Mouse (Mus musculus) bone marrow, adult 2 months (tissue): ENCODE results near the gene Vps53. TPM values are rescaled to one million over a fixed set of nuclear protein-coding genes. Genes with fewer than 3 reads are reported as not detected.
"Not testable (repeated sequence)": the region's sequence is repeated elsewhere in the genome, so short reads cannot be mapped to it uniquely, and the experiment has no call there.

Experiments
- H3K27ac ChIP-seq: fragments of 200-500 bp; 2 replicates; pipeline ENCODE4 v1.5.1; 2012; ENCODE audit warnings: low read depth, mild to moderate bottlenecking, control low read depth, inconsistent platforms, low read length; ENCODE audit not compliant: control insufficient read depth, poor library complexity, insufficient read depth
- H3K4me1 ChIP-seq: fragments of 200-500 bp; 2 replicates; pipeline ENCODE4 v1.6.1; 2011; ENCODE audit warnings: low read length; ENCODE audit not compliant: control insufficient read depth, insufficient read depth
- H3K4me3 ChIP-seq: fragments of 200-500 bp; replicated peaks from 2 replicates; pipeline ENCODE3; 2011; ENCODE audit warnings: mild to moderate bottlenecking, low read depth, low read length, control low read depth; ENCODE audit not compliant: control insufficient read depth
- CTCF ChIP-seq: fragments of 200-500 bp; IDR thresholded peaks from 2 replicates; pipeline ENCODE4 v1.5.1; 2011; ENCODE audit warnings: low read length, control low read depth; ENCODE audit not compliant: control insufficient read depth, insufficient read depth
- POLR2A ChIP-seq: fragments of 200-500 bp; IDR thresholded peaks from 2 replicates; pipeline ENCODE4 v1.6.1; 2011; ENCODE audit warnings: low read depth, mild to moderate bottlenecking, control low read depth, low read length, borderline replicate concordance; ENCODE audit not compliant: control insufficient read depth
- WGBS: fragments of 180-500 bp; shearing (Covaris S2); methylation state at CpG from one replicate; pipeline ENCODE4 v1.1.7; 2018; 5-methylcytosine and 5-hydroxymethylcytosine counted together
- polyA plus RNA-seq: library from polyadenylated mRNA; stranded (reverse); fragments of >200 nt; gene quantifications from 2 replicates; pipeline ENCODE4 v1.2.4, GENCODE M21; 2011; ENCODE audit warnings: low replicate concordance; ENCODE audit not compliant: missing spikeins, insufficient read depth, insufficient read length

Vps53 gene
- polyA plus RNA-seq, 1 experiment = 27.0 TPM

DNA sequence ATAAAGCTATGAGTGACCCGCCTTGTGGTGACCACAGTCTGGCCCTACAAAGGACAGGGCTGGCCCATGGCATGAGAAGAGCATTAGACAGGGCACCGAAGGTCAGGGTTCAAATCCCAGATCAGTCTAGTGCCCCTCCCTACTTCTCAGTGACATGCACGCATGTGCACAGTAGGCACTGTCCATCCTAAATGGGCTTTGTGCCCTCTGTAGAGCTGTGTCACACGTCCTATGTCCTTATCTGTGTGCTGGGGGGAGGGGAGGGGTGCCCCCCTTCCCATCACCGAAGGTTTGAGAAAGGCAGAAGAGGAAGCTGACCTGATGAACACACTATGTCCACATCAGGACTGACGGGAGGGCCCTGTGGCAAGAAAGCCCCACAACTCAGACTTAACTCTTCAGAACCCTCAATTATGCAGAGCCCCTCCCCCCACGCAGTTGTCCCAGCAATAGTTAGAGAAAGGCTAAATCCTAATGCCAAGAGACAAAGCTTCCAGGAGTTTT is 154.3 kb downstream of the Vps53 start:
- Histone ChIP-seq H3K4me3 (peak overlapping the region; percentile 67), H3K27ac (peak overlapping the region; percentile 60; the same call in 1 of the 2 replicates), H3K4me1 (no peaks in the 10 kb centered on the region; the same call in 1 of the 2 replicates)
- WGBS = 37% methylated on average over 7 of the region's 7 CpGs
- TF ChIP-seq CTCF (no peak), POLR2A (no peak)

DNA sequence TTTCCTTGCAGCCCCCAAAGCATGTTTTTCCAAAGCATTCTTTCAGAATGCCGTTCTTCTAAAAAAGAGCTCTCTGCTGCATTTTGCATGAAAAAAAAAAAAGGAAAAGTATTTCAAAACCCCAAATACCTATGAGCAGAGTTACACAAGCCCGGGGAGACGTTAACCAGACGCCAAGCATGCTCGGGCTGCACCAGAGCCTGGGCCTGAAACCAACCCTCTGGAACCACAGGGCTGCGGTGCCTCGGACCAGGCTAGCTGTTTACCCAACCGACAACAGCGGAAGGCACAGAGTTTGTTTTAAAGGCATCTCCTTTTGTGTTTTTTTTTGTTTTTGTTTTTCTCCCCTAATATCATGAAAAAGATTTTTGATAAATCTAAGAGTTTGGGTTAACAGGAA is 158.5 kb downstream of the Vps53 start:
- no peak overlapping the region for H3K27ac ChIP-seq
- H3K4me1 ChIP-seq = no peaks in the 10 kb centered on the region; the same call in 1 of the 2 replicates
- H3K4me3 ChIP-seq = no peak overlapping the region
- no peak for TF ChIP-seq CTCF
- WGBS = 38% methylated on average over 9 of the region's 9 CpGs

DNA sequence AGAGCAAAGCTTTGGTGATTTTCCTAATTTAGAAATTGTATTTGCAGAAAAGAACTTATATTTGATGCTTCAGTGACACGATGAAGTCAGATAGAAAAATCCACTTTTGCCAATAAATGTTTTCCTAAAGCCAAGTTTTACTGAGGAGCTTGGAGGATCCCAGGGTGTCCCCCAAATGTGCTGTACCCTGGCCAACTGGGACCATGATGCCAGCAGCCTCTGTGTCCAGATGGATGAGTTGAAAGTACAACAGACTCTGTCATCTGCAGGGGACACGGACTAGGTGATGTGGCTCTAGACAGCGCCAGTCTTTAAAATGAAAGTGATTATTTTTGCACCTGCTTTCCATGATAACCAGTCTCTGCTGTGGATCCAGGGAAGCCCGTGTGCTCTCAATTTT is 159.6 kb downstream of the Vps53 start:
- WGBS = 82% methylated on average over 4 of the region's 4 CpGs
- Histone ChIP-seq H3K4me3 (no peak overlapping the region), H3K27ac (no peak overlapping the region), H3K4me1 (no peaks in the 10 kb centered on the region; the same call in 1 of the 2 replicates)
- no peak for TF ChIP-seq POLR2A
- TF ChIP-seq CTCF = no peak

DNA sequence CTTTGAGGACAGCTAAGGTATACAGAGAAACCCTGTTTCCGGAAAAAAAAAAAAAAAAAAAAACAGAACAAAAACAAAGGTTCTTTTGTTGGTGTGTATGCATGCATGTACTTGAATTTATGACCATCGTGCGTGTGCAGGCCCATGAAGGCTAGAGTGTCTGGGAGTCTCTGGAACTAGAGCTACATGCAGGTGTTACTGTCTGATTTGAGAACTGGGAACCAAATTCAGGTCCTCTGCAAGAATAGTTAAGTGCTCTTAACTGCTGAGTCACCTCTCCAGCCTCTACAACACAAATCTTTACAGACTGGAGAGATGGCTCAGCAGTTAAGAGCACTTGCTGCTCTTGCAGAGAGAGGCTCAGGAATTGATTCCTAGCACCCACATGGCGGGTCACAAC is 163.6 kb downstream of the Vps53 start:
- no peak overlapping the region for H3K27ac ChIP-seq
- H3K4me3 ChIP-seq = no peak overlapping the region
- TF ChIP-seq POLR2A (no peak), CTCF (no peak)
- WGBS = 62% methylated on average over 4 of the region's 4 CpGs
- H3K4me1 ChIP-seq = no peaks in the 10 kb centered on the region; the same call in 1 of the 2 replicates

DNA sequence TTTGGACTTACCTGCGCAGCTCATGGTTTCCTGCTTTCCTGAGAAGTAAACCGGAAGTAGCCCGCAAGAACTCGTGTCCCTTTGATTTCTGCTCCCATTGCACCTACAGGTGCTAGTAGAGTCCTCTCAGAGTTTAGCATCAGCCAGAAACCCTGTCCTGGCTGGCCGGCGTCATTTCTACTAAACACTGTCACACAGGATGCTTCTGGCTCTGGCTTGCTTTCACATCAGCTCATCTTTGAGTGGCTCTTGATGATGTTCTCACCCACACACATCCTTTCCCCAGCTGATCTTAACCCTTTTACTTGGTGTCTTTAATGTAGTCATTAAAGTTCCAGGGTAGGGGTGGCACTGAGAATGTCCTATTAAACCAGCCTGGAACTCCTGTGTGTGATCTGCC is 164.2 kb downstream of the Vps53 start:
- H3K4me3 ChIP-seq = no peak overlapping the region
- 76% methylated on average over 6 of the region's 6 CpGs for WGBS
- no peak overlapping the region for H3K27ac ChIP-seq

DNA sequence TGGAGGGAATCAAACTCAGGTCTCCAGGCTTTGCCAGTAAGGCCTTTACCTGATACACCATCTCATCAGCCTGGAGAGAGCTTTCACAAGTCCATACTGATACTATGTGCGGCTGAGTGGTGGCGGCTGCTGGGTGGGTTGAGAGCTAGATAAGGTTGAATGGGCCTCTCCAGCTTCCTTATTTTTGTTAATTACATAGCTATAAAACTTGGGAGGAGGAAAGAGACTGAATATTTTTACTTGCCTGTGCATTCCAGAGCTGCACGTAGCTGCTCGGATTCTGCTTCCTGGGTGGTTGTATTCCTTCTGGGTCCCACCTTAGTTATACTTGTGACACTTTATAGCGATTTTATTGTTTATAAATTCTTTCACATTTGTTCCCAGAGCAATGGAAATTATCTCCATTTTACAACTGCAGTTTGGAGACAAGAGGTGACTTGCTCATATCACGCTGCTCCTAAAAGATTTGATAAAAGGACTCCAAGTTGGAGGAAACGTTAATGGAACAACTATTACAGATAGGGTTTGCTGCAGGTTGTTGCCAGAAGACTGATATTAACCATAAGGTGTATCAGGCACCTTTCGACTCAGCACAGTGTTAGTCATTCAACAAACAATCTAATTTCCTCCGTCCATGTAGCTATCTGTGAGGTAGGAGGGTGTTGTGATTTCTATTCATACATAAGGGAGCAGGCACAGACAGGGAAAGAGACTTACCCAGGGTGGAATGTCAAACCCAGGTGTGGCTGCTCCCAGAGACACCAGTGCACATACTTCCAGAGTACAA is 168.4 kb downstream of the Vps53 start:
- Histone ChIP-seq H3K27ac (no peak overlapping the region), H3K4me1 (no peaks in the 10 kb centered on the region; the same call in 1 of the 2 replicates), H3K4me3 (no peak overlapping the region)
- WGBS = 70% methylated on average over 9 of the region's 9 CpGs
- TF ChIP-seq POLR2A (no peak), CTCF (no peak)

More for the DNA sequence above, 164.2 kb downstream of the Vps53 start:
- TF ChIP-seq CTCF (no peak), POLR2A (no peak)
- no peaks in the 10 kb centered on the region; the same call in 1 of the 2 replicates for H3K4me1 ChIP-seq

DNA sequence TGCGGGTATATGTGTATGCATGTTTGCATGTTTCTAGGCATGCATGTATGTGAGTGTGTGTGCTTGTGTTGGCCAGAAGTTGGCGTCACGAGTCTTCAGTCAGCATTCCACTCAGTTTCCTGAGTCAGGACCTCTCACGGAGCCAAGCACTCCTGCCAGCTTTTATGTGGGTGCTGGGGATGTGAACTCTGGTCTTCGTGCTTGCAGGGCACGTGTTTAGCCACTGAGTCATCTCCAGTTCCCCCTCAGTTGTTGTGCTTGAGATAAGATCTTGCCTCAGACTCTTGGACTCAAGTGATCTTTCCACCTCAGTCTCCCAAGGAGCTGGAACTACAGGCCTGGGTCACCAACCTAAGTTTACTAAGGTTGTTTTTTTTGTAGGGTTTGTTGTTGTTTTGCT is 170.3 kb downstream of the Vps53 start:
- 77% methylated on average over 6 of the region's 6 CpGs for WGBS
- no peaks in the 10 kb centered on the region for H3K4me1 ChIP-seq
- TF ChIP-seq POLR2A (no peak), CTCF (no peak)

DNA sequence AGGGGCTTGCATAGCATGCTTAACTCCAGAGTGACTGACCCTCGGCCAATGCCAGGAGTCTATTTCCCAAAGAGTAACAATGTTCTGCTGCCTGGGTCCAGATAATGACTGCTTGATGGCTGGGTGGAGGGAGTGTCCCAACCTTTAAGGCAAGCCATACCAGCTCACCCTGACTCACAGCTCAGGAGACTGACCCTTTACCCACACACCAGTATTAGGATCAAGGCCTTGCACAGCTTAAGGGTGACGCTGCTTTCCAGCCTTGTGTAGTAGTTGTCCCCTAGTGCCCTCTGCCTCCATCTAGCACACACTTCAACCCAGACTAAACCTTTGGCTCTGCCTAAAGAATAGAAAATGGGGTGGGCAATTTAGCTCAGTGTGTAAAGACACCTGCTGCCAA is 171.3 kb downstream of the Vps53 start:
- H3K4me1 ChIP-seq = no peaks in the 10 kb centered on the region
- WGBS = 82% methylated on average over 2 of the region's 2 CpGs
- no peak overlapping the region for H3K4me3 ChIP-seq
- no peak for TF ChIP-seq CTCF
- TF ChIP-seq POLR2A = no peak
- H3K27ac ChIP-seq = no peak overlapping the region

More for the DNA sequence above, 170.3 kb downstream of the Vps53 start:
- Histone ChIP-seq H3K27ac (no peak overlapping the region), H3K4me3 (no peak overlapping the region)

DNA sequence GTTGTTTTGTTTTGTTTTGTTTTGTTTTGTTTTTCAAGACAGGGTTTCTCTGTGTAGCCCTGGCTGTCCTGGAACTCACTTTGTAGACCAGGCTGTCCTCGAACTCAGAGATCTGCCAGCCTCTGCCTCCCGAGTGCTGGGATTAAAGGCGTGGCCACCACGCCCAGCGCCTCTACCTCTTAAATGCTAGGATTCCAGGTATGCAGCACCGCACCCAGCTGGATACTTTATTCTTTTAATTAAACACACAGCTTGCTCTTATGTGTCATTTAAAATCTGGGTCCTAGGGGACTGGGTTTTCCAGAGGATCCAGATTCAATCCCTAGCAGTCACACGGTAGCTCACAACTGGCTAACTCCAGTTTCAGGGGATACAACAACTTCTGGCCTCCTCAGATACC is 175.2 kb downstream of the Vps53 start:
- not testable (repeated sequence) for H3K27ac ChIP-seq, H3K4me3 ChIP-seq, H3K4me1 ChIP-seq
- WGBS = 88% methylated on average over 7 of the region's 7 CpGs
